Mouse (Mus musculus) urinary bladder, postnatal 4 days (tissue): ENCODE results near the gene Srsf1.
"Not testable (repeated sequence)": the region's sequence is repeated elsewhere in the genome, so short reads cannot be mapped to it uniquely, and the experiment has no call there.

Experiments
- DNase-seq, 2 experiments: peaks; one replicate each; pipeline ENCODE4 v3.0.0; 2021 to 2022; ENCODE audit warnings: low spot score in 2 of 2

Gene Srsf1

DNA sequence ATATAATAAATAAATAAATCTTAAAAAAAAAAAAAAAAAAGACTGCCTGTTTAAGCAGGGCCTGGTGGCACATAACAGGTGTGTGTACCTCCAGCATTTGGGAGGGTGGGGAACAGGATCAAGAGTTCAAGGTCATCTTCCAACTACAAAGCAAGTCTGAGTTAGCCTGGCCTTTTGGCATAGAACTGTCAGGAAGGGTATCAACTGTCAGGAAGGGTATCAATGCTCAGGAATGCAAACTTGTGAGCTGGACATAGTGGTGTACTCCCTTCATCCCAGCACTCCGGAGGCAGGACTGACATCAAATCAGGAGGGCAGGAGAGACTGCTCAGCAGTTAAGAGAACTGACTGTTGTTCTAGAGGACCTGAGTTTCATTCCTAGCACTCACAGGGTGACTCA, 8.1 kb upstream of the Srsf1 start:
- no peak for DNase-seq

DNA sequence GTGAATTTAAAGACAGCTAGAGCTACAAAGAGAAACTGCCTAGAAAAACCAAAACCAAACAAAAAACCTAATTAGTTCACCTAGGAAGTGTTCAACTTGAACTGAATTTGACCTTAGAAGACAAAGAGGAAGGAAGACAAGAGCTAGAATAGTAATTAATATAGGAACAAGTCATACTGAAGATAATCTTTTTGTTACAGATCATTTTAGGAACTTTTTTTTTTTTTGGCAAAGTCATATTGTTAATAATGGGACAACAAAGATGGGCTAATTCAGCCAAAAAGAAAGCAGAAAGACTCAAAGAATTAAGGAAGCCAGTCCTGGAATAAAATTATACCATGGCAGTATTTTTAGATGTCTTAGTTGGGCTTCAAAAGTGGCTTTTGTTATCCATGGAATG, 2.9 kb upstream of the Srsf1 start:
- no peak for DNase-seq

DNA sequence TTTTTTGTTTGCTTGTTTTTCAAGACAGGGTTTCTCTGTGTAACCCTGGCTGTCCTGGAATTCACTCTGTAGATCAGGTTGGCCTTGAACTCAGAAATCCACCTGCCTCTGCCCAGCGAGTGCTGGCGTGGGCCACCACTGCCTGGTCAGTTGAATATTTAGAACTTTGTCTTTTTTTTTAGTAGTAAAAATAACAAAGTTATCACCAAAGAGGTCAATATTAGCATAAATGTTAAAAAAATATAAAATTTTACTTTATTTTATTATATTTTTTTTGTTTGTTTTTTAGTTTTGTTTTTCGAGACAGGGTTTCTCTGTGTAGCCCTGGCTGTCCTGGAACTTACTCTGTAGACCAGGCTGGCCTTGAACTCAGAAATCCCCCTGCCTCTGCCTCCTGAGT, 2.0 kb upstream of the Srsf1 start:
- DNase-seq = not testable (repeated sequence)

DNA sequence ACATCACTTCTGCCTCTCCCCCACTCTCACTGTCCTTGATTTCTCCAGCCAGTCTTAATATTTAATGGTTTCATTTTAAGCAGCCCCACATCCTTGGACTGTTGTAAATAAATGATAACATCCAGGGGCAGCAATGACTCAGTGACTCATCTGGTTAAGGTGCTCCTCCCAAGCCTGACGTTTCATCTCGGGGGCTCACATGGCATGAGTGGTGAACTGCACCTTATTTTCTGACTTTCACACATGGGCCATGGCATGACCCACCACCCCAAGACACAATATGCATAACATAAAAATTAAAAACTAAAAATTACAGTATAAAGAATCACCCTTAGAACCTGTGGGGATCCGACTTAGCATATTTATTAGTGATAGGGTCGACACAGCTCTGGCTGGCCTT, 1.3 kb upstream of the Srsf1 start:
- no peak for DNase-seq

DNA sequence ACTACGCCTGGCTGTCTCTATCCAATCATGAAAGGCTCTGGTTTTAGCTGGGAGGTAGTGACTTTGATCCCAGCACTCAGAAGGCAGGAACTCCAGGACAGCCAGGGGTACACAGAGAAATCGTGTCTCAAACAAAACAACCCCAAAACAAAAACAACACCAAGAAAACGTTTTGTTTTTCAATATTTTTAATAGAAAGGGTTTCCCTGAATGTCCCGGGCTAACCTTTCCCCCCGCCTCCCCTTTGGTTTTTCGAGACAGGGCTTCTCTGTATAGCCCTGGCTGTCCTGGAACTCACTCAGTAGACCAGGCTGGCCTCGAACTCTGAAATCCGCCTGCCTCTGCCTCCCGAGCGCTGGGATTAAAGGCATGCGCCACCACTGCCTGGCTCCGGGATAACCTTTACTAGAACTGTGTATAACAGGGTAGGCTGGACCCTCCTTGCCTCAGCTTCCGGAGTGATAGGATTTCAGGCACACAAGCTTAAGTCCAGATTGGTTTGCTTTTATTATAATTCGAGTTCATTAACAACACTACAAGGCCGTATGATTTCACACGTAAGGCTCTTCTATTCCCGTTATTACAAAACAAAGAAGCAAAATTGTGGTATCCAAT, 743 bp upstream of the Srsf1 start:
- no peak for DNase-seq

DNA sequence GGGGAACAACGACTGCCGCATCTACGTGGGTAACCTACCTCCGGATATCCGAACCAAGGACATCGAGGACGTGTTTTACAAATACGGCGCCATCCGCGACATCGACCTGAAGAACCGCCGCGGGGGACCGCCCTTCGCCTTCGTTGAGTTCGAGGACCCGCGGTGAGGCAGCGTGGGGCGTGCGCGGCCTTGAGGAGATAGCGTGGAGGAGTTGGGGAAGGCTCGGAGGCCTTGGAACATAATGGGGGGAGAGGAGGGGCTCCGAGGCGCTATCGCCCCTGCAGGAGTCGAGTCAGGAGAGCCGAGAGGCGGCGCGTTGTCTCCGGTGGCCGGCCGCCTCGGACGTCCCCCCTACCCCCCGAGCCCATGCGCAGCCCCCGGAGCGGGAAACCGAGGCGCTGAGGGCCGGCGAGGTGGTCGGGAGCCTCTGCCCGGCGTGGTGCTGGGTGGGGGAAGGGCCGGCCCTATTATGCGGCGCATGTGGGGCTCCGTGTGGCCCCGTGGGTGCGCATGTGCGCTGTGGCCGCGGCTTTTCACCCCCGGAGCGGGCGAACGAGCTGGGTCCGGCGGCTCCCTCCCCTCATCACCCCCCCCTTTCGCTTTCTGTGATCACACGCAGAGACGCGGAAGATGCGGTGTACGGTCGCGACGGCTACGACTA, 828 bp downstream of the Srsf1 start:
- peak; percentile 62 to 66 for DNase-seq

DNA sequence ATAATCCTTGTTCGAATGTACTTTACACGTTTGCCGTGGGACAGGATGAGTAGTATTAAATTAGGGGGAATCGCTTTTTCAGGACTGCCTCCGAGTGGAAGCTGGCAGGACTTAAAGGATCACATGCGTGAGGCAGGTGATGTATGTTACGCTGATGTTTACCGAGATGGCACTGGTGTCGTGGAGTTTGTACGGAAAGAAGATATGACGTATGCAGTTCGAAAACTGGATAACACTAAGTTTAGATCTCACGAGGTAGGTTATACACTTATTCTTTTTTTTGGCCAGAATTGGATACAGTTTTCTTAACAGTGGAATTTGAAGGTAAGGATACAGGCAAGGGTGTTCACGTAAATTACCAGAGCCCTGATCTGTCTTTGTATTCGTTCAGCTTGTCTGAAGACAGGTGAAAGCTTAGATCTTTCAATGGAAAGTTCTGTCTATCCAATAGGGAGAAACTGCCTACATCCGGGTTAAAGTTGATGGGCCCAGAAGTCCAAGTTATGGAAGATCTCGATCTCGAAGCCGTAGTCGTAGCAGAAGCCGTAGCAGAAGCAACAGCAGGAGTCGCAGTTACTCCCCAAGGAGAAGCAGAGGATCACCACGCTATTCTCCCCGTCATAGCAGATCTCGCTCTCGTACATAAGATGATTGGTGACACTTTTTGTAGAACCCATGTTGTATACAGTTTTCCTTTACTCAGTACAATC, 1.9 kb downstream of the Srsf1 start:
- no peak for DNase-seq

DNA sequence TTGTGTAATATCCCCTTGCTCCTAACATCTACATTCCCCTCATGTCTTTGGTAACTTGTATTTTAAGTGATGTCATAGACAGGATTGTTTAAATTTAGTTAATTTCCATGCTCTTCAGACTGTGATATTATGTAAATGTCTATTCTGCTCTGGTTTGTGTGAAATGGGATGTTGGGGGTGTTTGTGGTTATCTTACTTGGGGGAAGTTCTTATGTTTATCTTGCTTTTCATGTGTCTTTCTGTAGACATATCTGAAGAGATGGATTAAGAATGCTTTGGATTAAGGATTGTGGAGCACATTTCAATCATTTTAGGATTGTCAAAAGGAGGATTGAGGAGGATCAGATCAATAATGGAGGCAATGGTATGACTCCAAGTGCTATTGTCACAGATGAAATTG, 2.6 kb downstream of the Srsf1 start:
- DNase-seq = no peak

- no peak for DNase-seq
These were observed 5.5 kb downstream of the Srsf1 start for GRCm38 (mm10) chr11:88052638-88053037.

DNA sequence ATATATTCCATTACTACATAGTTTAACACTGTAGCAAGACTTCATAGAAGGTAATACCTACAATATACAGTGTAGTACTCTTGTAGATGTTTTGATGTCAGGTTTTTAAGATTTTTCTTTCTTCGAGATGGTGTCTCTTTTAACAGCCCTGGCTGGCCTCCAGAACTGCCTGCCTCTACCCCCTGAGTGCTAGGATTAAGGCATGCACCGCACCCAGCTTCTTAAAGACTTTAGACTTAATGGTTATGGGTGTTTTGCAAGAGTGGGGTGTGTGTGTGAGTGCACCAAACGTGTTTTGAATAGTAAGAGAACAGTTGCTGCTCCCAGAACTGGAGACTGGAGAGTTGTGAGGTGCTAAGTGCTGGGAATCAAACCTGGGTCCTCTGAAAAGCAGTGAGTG, 6.6 kb downstream of the Srsf1 start:
- DNase-seq = no peak

GRCm38 (mm10) chr11:88054589-88054988, 7.4 kb downstream of the Srsf1 start:
- DNase-seq = no peak

DNA sequence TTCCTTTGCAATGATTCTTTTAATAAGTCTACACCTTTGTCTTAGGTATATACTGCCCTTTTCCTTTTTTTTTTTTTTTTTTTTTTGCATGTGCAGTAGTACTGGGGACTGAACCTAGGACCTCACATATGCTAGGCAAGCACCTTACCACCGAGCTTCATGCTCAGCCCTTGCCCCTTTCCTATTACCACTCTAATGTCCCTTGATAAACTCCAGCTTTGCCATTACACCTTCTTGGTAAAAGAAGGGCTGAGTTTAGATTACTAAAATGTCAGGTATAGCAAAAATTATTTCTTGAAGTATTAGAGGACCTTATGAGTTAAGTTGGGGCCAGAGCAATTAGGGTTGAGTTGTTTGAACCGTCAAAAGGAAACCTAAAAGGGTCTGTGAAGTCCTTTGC, 8.6 kb downstream of the Srsf1 start:
- no peak for DNase-seq

- DNase-seq = no peak
These were observed 10.6 kb downstream of the Srsf1 start for GRCm38 (mm10) chr11:88057788-88058187.

GRCm38 (mm10) chr11:88059141-88059540, 12.0 kb downstream of the Srsf1 start:
- no peak for DNase-seq

DNA sequence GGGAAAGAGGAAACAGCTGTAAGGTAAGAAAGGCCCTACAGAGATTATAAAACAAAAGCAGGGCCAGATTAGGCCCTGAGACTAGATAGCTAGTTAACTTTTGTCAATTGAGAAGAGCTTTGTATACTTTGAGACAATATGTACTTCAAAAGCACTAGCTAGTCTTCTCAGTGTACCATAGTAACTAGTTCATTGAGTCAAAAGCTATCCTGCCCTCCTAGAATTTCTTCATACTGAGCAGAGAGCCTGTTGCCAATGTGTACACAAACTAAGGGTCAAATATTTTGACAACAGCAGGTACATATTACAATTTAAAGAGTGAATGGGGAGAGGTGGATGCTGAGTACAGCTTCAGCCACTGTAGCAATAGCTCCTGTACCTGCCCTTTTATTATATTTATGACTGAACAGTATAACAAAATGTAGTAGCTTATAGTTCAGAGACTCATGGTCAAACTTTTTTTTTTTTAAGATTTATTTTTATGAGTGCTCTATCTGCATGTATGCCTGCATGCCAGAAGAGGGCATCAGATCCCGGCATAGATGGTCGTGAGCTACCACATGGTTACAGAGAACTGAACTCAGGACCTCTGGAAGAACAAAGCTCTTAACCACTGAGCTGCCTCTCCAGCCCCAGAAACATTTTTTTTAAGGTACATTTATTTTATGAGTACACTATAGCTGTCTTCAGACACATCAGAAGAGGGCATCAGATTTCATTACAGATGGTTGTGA, 14.9 kb downstream of the Srsf1 start:
- no peak for DNase-seq

DNA sequence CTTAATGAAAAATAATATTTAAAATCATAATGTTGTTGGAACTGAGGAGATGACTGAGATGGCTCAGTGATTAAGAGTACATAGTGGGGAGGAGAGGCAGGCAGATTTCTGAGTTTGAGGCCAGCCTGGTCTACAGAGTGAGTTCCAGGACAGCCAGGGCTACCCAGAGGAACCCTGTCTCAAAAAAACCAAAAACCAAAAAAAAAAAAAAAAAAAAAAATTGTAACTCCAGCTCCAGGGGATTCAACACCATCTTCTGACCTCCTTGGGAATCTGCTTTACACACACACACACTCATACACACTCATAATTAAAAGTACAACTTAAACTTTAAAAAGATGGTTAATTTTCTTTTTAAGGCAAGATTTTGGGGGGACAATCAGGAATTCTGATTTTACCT, 18.6 kb downstream of the Srsf1 start:
- DNase-seq = no peak

GRCm38 (mm10) chr11:88067191-88067585, 20.0 kb downstream of the Srsf1 start:
- DNase-seq = no peak

- peak; percentile 73 to 82 for DNase-seq
These were observed 20.6 kb downstream of the Srsf1 start, which contains the start of gene Vezf1 for GRCm38 (mm10) chr11:88067586-88068410. Gene Vezf1, plus strand, starts transcription at chr11:88068279.

DNA sequence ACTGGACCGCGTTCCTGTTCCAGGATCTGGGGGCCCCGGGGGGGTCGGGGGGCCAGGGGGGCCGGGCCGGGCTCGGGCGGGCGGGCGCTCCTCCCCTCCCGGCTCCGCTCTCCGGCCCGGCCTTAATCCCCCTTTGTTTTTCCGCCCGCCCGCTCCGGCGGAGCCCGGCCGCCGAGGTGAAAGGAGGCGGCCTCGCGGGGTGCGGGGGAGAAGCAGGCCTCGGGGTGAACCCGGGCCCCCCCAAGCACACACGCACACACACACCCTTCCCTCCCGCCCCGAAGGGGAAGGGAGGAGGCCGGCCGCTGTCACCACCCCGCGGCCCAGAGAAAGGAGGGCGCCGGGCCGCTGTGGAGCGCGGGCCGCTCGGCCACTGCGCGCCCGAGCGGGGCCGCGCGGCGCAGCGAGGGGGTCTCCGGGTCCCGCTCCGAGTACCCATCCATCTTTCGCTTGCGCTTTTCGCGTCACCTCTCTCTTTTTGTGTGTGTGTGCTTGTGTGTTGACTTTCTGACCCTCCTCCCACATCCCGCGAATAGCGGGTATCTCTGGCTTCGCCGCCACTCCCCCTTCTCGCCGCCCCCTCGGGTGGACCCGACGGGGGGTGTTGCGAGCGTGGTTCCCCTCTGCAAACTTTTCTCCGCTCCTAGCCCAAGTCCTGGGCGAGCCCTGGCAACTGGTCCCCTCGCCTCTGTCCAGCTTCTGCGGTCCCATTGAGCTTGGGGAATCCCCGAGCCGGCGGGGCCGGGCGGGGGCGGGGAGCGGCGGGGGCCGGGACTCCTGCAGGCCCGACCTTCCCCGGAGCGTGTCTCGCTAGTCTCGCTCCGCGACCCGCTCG, 21.5 kb downstream of the Srsf1 start:
- DNase-seq = peak; percentile 66 to 70

DNA sequence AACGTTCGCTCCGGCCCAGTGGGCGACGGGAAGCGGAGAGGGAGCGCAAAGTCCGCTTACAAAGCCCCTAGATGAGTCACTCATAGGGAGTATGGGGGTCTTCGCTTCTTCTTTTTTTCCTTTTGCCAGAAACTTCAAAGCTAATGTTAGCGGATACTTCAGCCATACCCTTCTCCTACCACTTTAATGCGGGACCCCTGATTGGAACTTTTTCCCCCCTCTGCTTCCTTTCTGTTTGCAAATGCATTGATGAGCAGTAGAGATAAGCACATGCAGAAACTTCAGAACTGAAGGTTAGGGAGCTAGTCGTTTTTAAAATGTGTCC, 22.0 kb downstream of the Srsf1 start:
- DNase-seq = no peak

DNA sequence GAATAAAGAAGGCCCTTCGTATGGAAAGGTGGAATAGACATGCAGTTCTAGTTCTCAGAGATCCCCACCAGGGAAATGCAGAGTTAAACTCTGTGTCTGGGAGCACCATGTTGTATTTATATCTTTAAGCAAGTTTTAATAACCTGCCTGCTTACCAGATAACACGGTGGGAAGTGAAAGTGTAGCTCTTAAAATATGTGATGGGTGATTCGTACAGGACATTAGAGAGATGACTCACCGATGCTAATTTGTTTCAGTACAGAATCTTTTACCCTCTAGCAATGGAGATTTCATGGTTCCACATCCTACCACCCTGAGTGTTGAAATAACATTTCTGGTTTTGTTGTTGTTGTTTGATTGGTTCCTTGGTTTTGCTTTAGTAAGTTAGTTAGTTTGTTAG, 23.2 kb downstream of the Srsf1 start:
- no peak for DNase-seq
